ENCODE assay signal across 8 mouse cellular contexts in genomic region chr4:89145409-89145808, GRCm38 (mm10). TPM values are rescaled to one million over a fixed set of nuclear protein-coding genes. Genes with fewer than 3 reads are reported as not detected.
DNase-seq lines count a peak whose midpoint lies in the region; ATAC-seq and TF ChIP-seq lines count a peak whose summit lies in the region.

No protein-coding gene starts in this region.

- no peak overlapping the region for H3K9ac ChIP-seq in forebrain, embryonic 12.5 days
- H3K9ac ChIP-seq in liver, embryonic 16.5 days (ENCODE audit: low read depth, low read length) = no peak overlapping the region
- H3K9ac ChIP-seq in neural tube, embryonic 14.5 days (replicated peaks; ENCODE audit: low read depth, low read length) = no peak overlapping the region

- H3K4me3 ChIP-seq in forebrain, embryonic 12.5 days (replicated peaks) = no peak overlapping the region
- H3K4me3 ChIP-seq in liver, embryonic 16.5 days (ENCODE audit: low read depth, low read length) = no peak overlapping the region
- H3K4me3 ChIP-seq in neural tube, embryonic 14.5 days (ENCODE audit: low read depth, low read length) = no peak overlapping the region

- DNase-seq in brain, embryonic 14.5 days (ENCODE audit: low read depth) = peak; percentile 80
- DNase-seq in heart, postnatal 25 days (ENCODE audit: low spot score) = peak; percentile 28
- peak; percentile 87 to 88 for DNase-seq in kidney, postnatal 4 days
- DNase-seq in testis, postnatal 14 days (ENCODE audit: low spot score) = peak; percentile 33

- no peaks in the 10 kb centered on the region for H3K27me3 ChIP-seq in forebrain, embryonic 12.5 days
- H3K27me3 ChIP-seq in liver, embryonic 16.5 days (ENCODE audit: control insufficient read depth, insufficient read depth, low read depth, low read length) = no peaks in the 10 kb centered on the region
- no peaks in the 10 kb centered on the region for H3K27me3 ChIP-seq in neural tube, embryonic 14.5 days (ENCODE audit: control insufficient read depth, insufficient read depth, low read length)

- H3K4me2 ChIP-seq in forebrain, embryonic 12.5 days = no peak overlapping the region
- H3K4me2 ChIP-seq in liver, embryonic 16.5 days (ENCODE audit: low read depth, low read length) = no peak overlapping the region
- no peak overlapping the region for H3K4me2 ChIP-seq in neural tube, embryonic 14.5 days (ENCODE audit: low read depth, low read length)

- TF ChIP-seq CTCF in brain, embryonic 14.5 days (IDR thresholded peaks at IDR 0.05; ENCODE audit: borderline replicate concordance, extremely low read depth, insufficient read depth, insufficient read length) = peak; percentile 92

- intact Hi-C loops in heart, postnatal 25 days (cut with DNase I) = loop anchor here (5.0 to 10.0 kb wide), 2 partner anchors 142 to 549 kb away; no protein-coding TSS in a partner anchor

- WGBS in forebrain, embryonic 12.5 days = 44% methylated on average over 6 of the region's 6 CpGs
- 34% methylated on average over 6 of the region's 6 CpGs for WGBS in liver, embryonic 16.5 days (ENCODE audit: insufficient replicate concordance)
- WGBS in neural tube, embryonic 14.5 days = 44% methylated on average over 6 of the region's 6 CpGs

- 0 out of 2 replicates have a peak, but pooled peaks cover 2% of the 10 kb centered on the region for H3K4me1 ChIP-seq in forebrain, embryonic 12.5 days
- no peaks in the 10 kb centered on the region for H3K4me1 ChIP-seq in liver, embryonic 16.5 days (ENCODE audit: control insufficient read depth, low read depth, low read length)
- H3K4me1 ChIP-seq in neural tube, embryonic 14.5 days (ENCODE audit: control insufficient read depth, insufficient read depth, low read length) = no peaks in the 10 kb centered on the region

- H3K36me3 ChIP-seq in forebrain, embryonic 12.5 days (replicated peaks) = peaks cover 24% of the 10 kb centered on the region
- H3K36me3 ChIP-seq in liver, embryonic 16.5 days (ENCODE audit: control insufficient read depth, insufficient read depth) = no peaks in the 10 kb centered on the region
- 0 out of 2 replicates have a peak, but pooled peaks cover 3% of the 10 kb centered on the region for H3K36me3 ChIP-seq in neural tube, embryonic 14.5 days (ENCODE audit: control insufficient read depth, insufficient read depth, low read length)

- H3K27ac ChIP-seq in forebrain, embryonic 12.5 days = no peak overlapping the region
- no peak overlapping the region for H3K27ac ChIP-seq in liver, embryonic 16.5 days (ENCODE audit: low read length)
- no peak overlapping the region for H3K27ac ChIP-seq in neural tube, embryonic 14.5 days (ENCODE audit: low read depth, low read length)

- H3K9me3 ChIP-seq in forebrain, embryonic 12.5 days = no peaks in the 10 kb centered on the region
- H3K9me3 ChIP-seq in liver, embryonic 16.5 days (replicated peaks; ENCODE audit: control insufficient read depth, low read length) = no peaks in the 10 kb centered on the region
- H3K9me3 ChIP-seq in neural tube, embryonic 14.5 days (ENCODE audit: control insufficient read depth, low read length) = no peaks in the 10 kb centered on the region

- ATAC-seq in CD4-positive, CD25-positive, alpha-beta regulatory T cell, adult 4 months = peak; percentile 94
- peak; percentile 75 for ATAC-seq in forebrain, embryonic 12.5 days (ENCODE audit: low FRiP score)
- peak; percentile 47; the same call in 1 of the 2 replicates for ATAC-seq in liver, embryonic 16.5 days (ENCODE audit: low read depth)
- ATAC-seq in neural tube, embryonic 14.5 days (ENCODE audit: low read depth) = peak; percentile 74

- TF ChIP-seq POLR2A in brain, embryonic 14.5 days (IDR thresholded peaks at IDR 0.05; ENCODE audit: borderline replicate concordance, extremely low read depth, insufficient read depth, insufficient read length, poor library complexity, severe bottlenecking) = no peak

RNA-seq across cellular contexts. Expression of gene Mtap, which starts 8.5 kb away (rescaled TPM):
- 10 to 100 TPM; 30.9 to 35.6 TPM for polyA plus RNA-seq in CD4-positive, CD25-positive, alpha-beta regulatory T cell, adult 4 months (2017; shearing (Covaris generic))
- 12.7 and 13.9 TPM in 2 replicates for polyA plus RNA-seq in brain, embryonic 14.5 days (2012; rRNA removed)
- polyA plus RNA-seq in forebrain, embryonic 12.5 days (2016; fragmentation: Nextera tagmentation; extraction: Ambion mirVana) = 67.5 and 70.4 TPM in 2 replicates
- total RNA-seq in heart, postnatal 25 days (2021) = 10 to 100 TPM; 21.3 to 21.8 TPM
- polyA plus RNA-seq in liver, embryonic 16.5 days (2015; fragmentation: Nextera tagmentation; extraction: Ambion mirVana) = 13.0 and 17.3 TPM in 2 replicates
- polyA plus RNA-seq in neural tube, embryonic 14.5 days (2014; fragmentation: Nextera tagmentation; extraction: Ambion mirVana) = 24.0 and 27.5 TPM in 2 replicates

Comparison
In these comparisons a context has a peak if more than half of its experiments do, and no peak if none do; other contexts are left out.
1. DNase-seq: peak in every context shown above with its lines; median percentile 88 in kidney, postnatal 4 days; 80 in brain, embryonic 14.5 days; 33 in testis, postnatal 14 days; 28 in heart, postnatal 25 days.